Comparison of ENCODE assay signal across 23 mouse cellular contexts in the genomic region with DNA sequence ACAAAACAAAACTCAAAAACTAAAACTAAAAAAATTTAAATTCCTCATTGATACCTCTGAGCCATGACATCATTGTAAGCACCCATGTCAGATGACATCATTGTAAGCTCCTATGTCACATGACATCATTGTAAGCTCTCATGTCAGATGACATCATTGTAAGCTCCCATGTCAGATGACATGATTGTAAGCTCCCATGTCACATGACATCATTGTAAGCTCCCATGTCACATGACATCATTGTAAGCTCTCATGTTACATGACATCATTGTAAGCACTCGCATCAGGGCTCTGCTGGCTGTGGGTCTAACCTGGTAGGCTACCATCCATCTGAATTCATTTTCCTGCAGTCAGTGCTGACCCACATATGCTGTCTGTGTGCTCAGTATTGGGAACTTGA.
"Had no signal": no experiment of that assay in that cellular context is flagged by ENCODE, and none has a peak within 500 bp of the region (broad histone marks: within the 10 kb centered on the region; RNA-seq: fewer than 3 reads in every experiment).

No protein-coding gene starts in this region.

- ATAC-seq: liver, embryonic 12.5 days; midbrain, embryonic 13.5 days had no signal

- H3K4me1 ChIP-seq: limb, embryonic 13.5 days; midbrain, embryonic 10.5 days; midbrain, embryonic 13.5 days; neural tube, embryonic 12.5 days; neural tube, embryonic 15.5 days had no signal

- H3K4me3 ChIP-seq: kidney, embryonic 15.5 days; limb, embryonic 10.5 days; limb, embryonic 13.5 days; liver, embryonic 12.5 days; liver, embryonic 15.5 days; lung, embryonic 15.5 days; megakaryocyte, embryonic 14.5 days; midbrain, embryonic 10.5 days; midbrain, embryonic 13.5 days; neural tube, embryonic 12.5 days; neural tube, embryonic 15.5 days had no signal

- H3K36me3 ChIP-seq: liver, embryonic 15.5 days had no signal

- H3K9me3 ChIP-seq: kidney, embryonic 15.5 days; limb, embryonic 10.5 days; limb, embryonic 13.5 days; liver, embryonic 12.5 days; liver, embryonic 15.5 days; lung, embryonic 15.5 days; midbrain, embryonic 10.5 days; midbrain, embryonic 13.5 days; neural tube, embryonic 12.5 days; neural tube, embryonic 15.5 days had no signal

- H3K4me2 ChIP-seq: kidney, embryonic 15.5 days; limb, embryonic 13.5 days; liver, embryonic 12.5 days; liver, embryonic 15.5 days; lung, embryonic 15.5 days; midbrain, embryonic 13.5 days; neural tube, embryonic 12.5 days; neural tube, embryonic 15.5 days had no signal

- H3K27ac ChIP-seq: kidney, embryonic 15.5 days; limb, embryonic 10.5 days; limb, embryonic 13.5 days; liver, embryonic 12.5 days; liver, embryonic 15.5 days; lung, embryonic 15.5 days; midbrain, embryonic 10.5 days; midbrain, embryonic 13.5 days; neural tube, embryonic 12.5 days; neural tube, embryonic 15.5 days had no signal

- H3K9ac ChIP-seq: kidney, embryonic 15.5 days; limb, embryonic 13.5 days; liver, embryonic 12.5 days; liver, embryonic 15.5 days; lung, embryonic 15.5 days; midbrain, embryonic 13.5 days; neural tube, embryonic 12.5 days; neural tube, embryonic 15.5 days had no signal

- H3K27me3 ChIP-seq: kidney, embryonic 15.5 days; limb, embryonic 13.5 days; liver, embryonic 12.5 days; liver, embryonic 15.5 days; lung, embryonic 15.5 days; midbrain, embryonic 13.5 days; neural tube, embryonic 12.5 days; neural tube, embryonic 15.5 days had no signal

- DNase-seq: kidney, adult 8-10 months; kidney, postnatal 10 days; kidney, postnatal 36 days; liver; lung, adult 18-20 months; lung, postnatal 10 days; lung, postnatal 36 days; right cerebral cortex, adult 18-20 months; right cerebral cortex, postnatal 25 days; spleen, adult 18-20 months; thymus, adult 18-20 months; thymus, postnatal 36 days had no signal
